Mouse (Mus musculus) cortical plate, adult 2 months (tissue): ENCODE measurements around the gene Rcan1.

ENCODE experiments used
- CTCF ChIP-seq: fragments of 200-500 bp; IDR thresholded peaks from 2 replicates; pipeline ENCODE4 v1.5.1; 2011; ENCODE audit warnings: mild to moderate bottlenecking, control low read depth, low read length; ENCODE audit not compliant: insufficient read depth; ENCODE audit errors: extremely low read depth
- POLR2A ChIP-seq: fragments of 200-500 bp; IDR thresholded peaks from 2 replicates; pipeline ENCODE4 v1.6.1; 2011; ENCODE audit warnings: mild to moderate bottlenecking, low read length, control low read depth; ENCODE audit not compliant: insufficient read depth; ENCODE audit errors: extremely low read depth

GRCm38 (mm10) chr16:92359229-92359628 lies 111.4 kb downstream of the Rcan1 start, which contains the start of gene Kcne1:
- no peak for TF ChIP-seq POLR2A
- no peak for TF ChIP-seq CTCF
